Mouse (Mus musculus) large intestine, adult 2 months (tissue): ENCODE measurements at regions not wholly inside any gene's neighbourhood (a gene's known extent, or its start where the extent isn't known, plus 50 kb on each side); places are given as distances from the start of the nearest gene placed in this dataset.

ENCODE experiments used
- DNase-seq: peaks from one replicate; pipeline ENCODE4 v3.0.0-alpha.2; 2012; ENCODE audit warnings: low read depth, low spot score
- WGBS: fragments of 180-500 bp; shearing (Covaris S2); methylation state at CpG from one replicate; pipeline ENCODE4 v1.1.7; 2018; 5-methylcytosine and 5-hydroxymethylcytosine counted together

GRCm38 (mm10) chr11:19339721-19340317 is 321.0 kb upstream of the Meis1 start:
- WGBS: 95% methylated on average over 7 of the region's 7 CpGs

GRCm38 (mm10) chr11:19340889-19341288 is 322.1 kb upstream of the Meis1 start:
- no peak for DNase-seq
- whole genome bisulfite sequencing: 90% methylated on average over 5 of the region's 5 CpGs

More at GRCm38 (mm10) chr11:19339721-19340317, 321.0 kb upstream of the Meis1 start:
- no peak for DNase-seq

GRCm38 (mm10) chr11:19341379-19341778 is 322.6 kb upstream of the Meis1 start:
- 33% methylated on average over 3 of the region's 3 CpGs for WGBS
- DNase-seq: no peak

GRCm38 (mm10) chr11:19342803-19343202 is 324.0 kb upstream of the Meis1 start:
- WGBS: 84% methylated on average over 4 of the region's 4 CpGs
- DNase-seq: no peak

- 72% methylated on average over 3 of the region's 3 CpGs for WGBS
These were observed 327.6 kb upstream of the Meis1 start for GRCm38 (mm10) chr11:19346276-19346826.

GRCm38 (mm10) chr11:19350331-19351242 is 331.8 kb upstream of the Meis1 start:
- DNase-seq: no peak
- 61% methylated on average over 13 of the region's 13 CpGs for WGBS

More at GRCm38 (mm10) chr11:19346276-19346826, 327.6 kb upstream of the Meis1 start:
- DNase-seq: no peak

- 70% methylated on average over 7 of the region's 7 CpGs for WGBS
- no peak for DNase-seq
These were observed 332.5 kb upstream of the Meis1 start for GRCm38 (mm10) chr11:19351243-19351787.

GRCm38 (mm10) chr11:19353706-19354105 is 334.9 kb upstream of the Meis1 start:
- WGBS: 92% methylated on average over 3 of the region's 3 CpGs
- DNase-seq: no peak

- DNase-seq: no peak
- WGBS: 56% methylated on average over 2 of the region's 2 CpGs
These were observed 336.4 kb upstream of the Meis1 start for GRCm38 (mm10) chr11:19355179-19355578.

- peak; percentile 52 for DNase-seq
- WGBS: 19% methylated on average over 2 of the region's 2 CpGs
These were observed 337.4 kb upstream of the Meis1 start for GRCm38 (mm10) chr11:19356151-19356550.

- 61% methylated on average over 1 of the region's 1 CpGs for WGBS
These were observed 350.4 kb upstream of the Meis1 start for GRCm38 (mm10) chr11:19369152-19369551.

GRCm38 (mm10) chr11:19373476-19373875 is 354.7 kb upstream of the Meis1 start:
- DNase-seq: no peak
- WGBS: 48% methylated on average over 5 of the region's 5 CpGs

More at GRCm38 (mm10) chr11:19369152-19369551, 350.4 kb upstream of the Meis1 start:
- DNase-seq: no peak

GRCm38 (mm10) chr11:19380935-19381334 is 362.1 kb upstream of the Meis1 start:
- WGBS: 71% methylated on average over 2 of the region's 2 CpGs
- no peak for DNase-seq

GRCm38 (mm10) chr11:19389136-19389535 is 370.4 kb upstream of the Meis1 start:
- no peak for DNase-seq
- WGBS: 93% methylated on average over 6 of the region's 6 CpGs

- 59% methylated on average over 1 of the region's 1 CpGs for WGBS
- DNase-seq: no peak
These were observed 373.4 kb upstream of the Meis1 start for GRCm38 (mm10) chr11:19392190-19392589.

- no peak for DNase-seq
These were observed 375.6 kb upstream of the Meis1 start for GRCm38 (mm10) chr11:19394372-19394771.

- WGBS: 75% methylated on average over 7 of the region's 7 CpGs
- DNase-seq: no peak
These were observed 381.6 kb upstream of the Meis1 start for GRCm38 (mm10) chr11:19400396-19400795.

GRCm38 (mm10) chr11:19420143-19420542 is 401.4 kb upstream of the Meis1 start:
- 83% methylated on average over 2 of the region's 2 CpGs for WGBS

GRCm38 (mm10) chr11:19423268-19423667 is 404.5 kb upstream of the Meis1 start:
- no peak for DNase-seq

More at GRCm38 (mm10) chr11:19420143-19420542, 401.4 kb upstream of the Meis1 start:
- no peak for DNase-seq
